Mouse (Mus musculus) hindbrain, embryonic 13.5 days (tissue): Measurements from ENCODE around the gene Rab3il1. TPM values are rescaled to one million over a fixed set of nuclear protein-coding genes. Genes with fewer than 3 reads are reported as not detected.

Experiments used
- ATAC-seq: fragments of 200-750 bp; cut with Nextera tagmentation; 2 replicates; pipeline ENCODE4 v1.8.0; 2017; ENCODE audit warnings: moderate TSS enrichment; ENCODE audit not compliant: low FRiP score
- H3K27ac ChIP-seq: fragments of 300-500 bp; sonication (generic); 2 replicates; pipeline ENCODE4 v1.5.1; 2015; ENCODE audit warnings: inconsistent platforms, mild to moderate bottlenecking, moderate library complexity
- H3K27me3 ChIP-seq: fragments of 300-500 bp; sonication (generic); 2 replicates; pipeline ENCODE4 v1.6.1; 2015; ENCODE audit warnings: mild to moderate bottlenecking, inconsistent platforms
- H3K36me3 ChIP-seq: fragments of 300-500 bp; sonication (generic); 2 replicates; pipeline ENCODE4 v1.6.1; 2015; ENCODE audit warnings: mild to moderate bottlenecking, inconsistent platforms
- H3K4me1 ChIP-seq: fragments of 300-500 bp; sonication (generic); replicated peaks from 2 replicates; pipeline ENCODE4 v1.6.1; 2015; ENCODE audit warnings: inconsistent platforms
- H3K4me2 ChIP-seq: fragments of 300-500 bp; sonication (generic); 2 replicates; pipeline ENCODE4 v1.6.1; 2015; ENCODE audit warnings: inconsistent platforms, mild to moderate bottlenecking, moderate library complexity
- H3K4me3 ChIP-seq: fragments of 300-500 bp; sonication (generic); 2 replicates; pipeline ENCODE4 v1.5.1; 2015; ENCODE audit warnings: mild to moderate bottlenecking, inconsistent platforms
- H3K9ac ChIP-seq: fragments of 300-500 bp; sonication (generic); 2 replicates; pipeline ENCODE4 v1.6.1; 2015; ENCODE audit warnings: mild to moderate bottlenecking, inconsistent platforms
- H3K9me3 ChIP-seq: fragments of 300-500 bp; sonication (generic); 2 replicates; pipeline ENCODE4 v1.6.1; 2016; ENCODE audit warnings: inconsistent platforms
- WGBS: fragments of 180-500 bp; shearing (Covaris S2); methylation state at CpG from one replicate; pipeline ENCODE4 v1.1.7; 2015; 5-methylcytosine and 5-hydroxymethylcytosine counted together
- polyA plus RNA-seq: library from polyadenylated mRNA; unstranded; fragments of >200 nt; fragmentation: Nextera tagmentation; extraction: Ambion mirVana; gene quantifications from 2 replicates; pipeline ENCODE4 v1.2.1, GENCODE M21; 2015

Gene Rab3il1
- polyA plus RNA-seq, 1 experiment from 2014 or later = 22.6 TPM

- no peak overlapping the region for H3K27ac ChIP-seq
- H3K9me3 ChIP-seq = no peaks in the 10 kb centered on the region
- H3K4me3 ChIP-seq = no peak overlapping the region
- no peak overlapping the region for H3K9ac ChIP-seq
- H3K4me1 ChIP-seq = no peaks in the 10 kb centered on the region
- 80% methylated on average over 6 of the region's 6 CpGs for WGBS
- H3K4me2 ChIP-seq = no peak overlapping the region
- peaks cover 98% of the 10 kb centered on the region for H3K36me3 ChIP-seq
- no peaks in the 10 kb centered on the region for H3K27me3 ChIP-seq
- ATAC-seq = no peak
Measured at GRCm38 (mm10) chr19:10078392-10078791, 76.9 kb downstream of the Rab3il1 start.

- no peaks in the 10 kb centered on the region for H3K4me1 ChIP-seq
- no peak overlapping the region for H3K4me3 ChIP-seq
- WGBS = 97% methylated on average over 7 of the region's 7 CpGs
- no peaks in the 10 kb centered on the region for H3K9me3 ChIP-seq
- peaks cover 98% of the 10 kb centered on the region for H3K36me3 ChIP-seq
- no peak overlapping the region for H3K4me2 ChIP-seq
- H3K27me3 ChIP-seq = no peaks in the 10 kb centered on the region
- H3K27ac ChIP-seq = no peak overlapping the region
- no peak for ATAC-seq
- H3K9ac ChIP-seq = no peak overlapping the region
Measured at GRCm38 (mm10) chr19:10080384-10080783, 78.9 kb downstream of the Rab3il1 start.

- Histone ChIP-seq H3K27me3 (no peaks in the 10 kb centered on the region), H3K27ac (no peak overlapping the region), H3K4me2 (no peak overlapping the region), H3K4me1 (no peaks in the 10 kb centered on the region), H3K9me3 (no peaks in the 10 kb centered on the region), H3K36me3 (peaks cover 97% of the 10 kb centered on the region), H3K9ac (no peak overlapping the region), H3K4me3 (no peak overlapping the region)
- no peak for ATAC-seq
- WGBS = 86% methylated on average over 3 of the region's 3 CpGs
Measured at GRCm38 (mm10) chr19:10082105-10082504, 80.6 kb downstream of the Rab3il1 start.

- Histone ChIP-seq H3K27ac (no peak overlapping the region), H3K4me2 (no peak overlapping the region), H3K36me3 (peaks cover 97% of the 10 kb centered on the region), H3K27me3 (no peaks in the 10 kb centered on the region), H3K9ac (no peak overlapping the region), H3K4me1 (no peaks in the 10 kb centered on the region), H3K4me3 (no peak overlapping the region), H3K9me3 (no peaks in the 10 kb centered on the region)
- WGBS = 83% methylated on average over 9 of the region's 9 CpGs
- no peak for ATAC-seq
Measured at GRCm38 (mm10) chr19:10085454-10085853, 84.0 kb downstream of the Rab3il1 start.

- Histone ChIP-seq H3K27me3 (no peaks in the 10 kb centered on the region), H3K9me3 (no peaks in the 10 kb centered on the region), H3K4me1 (no peaks in the 10 kb centered on the region), H3K27ac (no peak overlapping the region), H3K9ac (no peak overlapping the region), H3K4me2 (no peak overlapping the region), H3K4me3 (no peak overlapping the region), H3K36me3 (peaks cover 97% of the 10 kb centered on the region)
- ATAC-seq = no peak
- WGBS = 95% methylated on average over 4 of the region's 4 CpGs
Measured at GRCm38 (mm10) chr19:10086976-10087375, 85.5 kb downstream of the Rab3il1 start.

Other genes with a start within 250 kb of the Rab3il1 start
- gene Scgb2a2, start 154.1 kb upstream of the Rab3il1 start, polyA plus RNA-seq = not detected in 2 replicates
- gene Incenp, start 102.1 kb upstream of the Rab3il1 start, polyA plus RNA-seq = 31.3 and 32.9 TPM in 2 replicates
- 1,535 and 1,618 TPM in 2 replicates for gene Fth1, start 21.1 kb upstream of the Rab3il1 start, polyA plus RNA-seq
- gene Best1, start within 50 bp of the Rab3il1 start, polyA plus RNA-seq = 1.5 and 1.7 TPM in 2 replicates
- gene Fads3, start 39.9 kb downstream of the Rab3il1 start, polyA plus RNA-seq = 15.2 and 18.0 TPM in 2 replicates
- gene Fads2, start 100.1 kb downstream of the Rab3il1 start, polyA plus RNA-seq = 149 and 152 TPM in 2 replicates
- 157 and 159 TPM in 2 replicates for gene Fads1, start 181.2 kb downstream of the Rab3il1 start, polyA plus RNA-seq
- gene Tmem258, start 202.3 kb downstream of the Rab3il1 start, polyA plus RNA-seq = 386 and 403 TPM in 2 replicates
- 34.4 and 34.9 TPM in 2 replicates for gene Fen1, start 202.5 kb downstream of the Rab3il1 start, polyA plus RNA-seq
- 0.44 and 0.50 TPM in 2 replicates for gene Myrf, start 239.1 kb downstream of the Rab3il1 start, polyA plus RNA-seq